Mouse (Mus musculus): ENCODE measurements around the gene Sh3d19. TPM values are rescaled to one million over a fixed set of nuclear protein-coding genes. Genes with fewer than 3 reads are reported as not detected.

Sh3d19 gene
- polyA plus RNA-seq, 1 experiment from 2014 or later = 14.4 TPM

GRCm38 (mm10) chr3:86047686-86048408, 76.9 kb downstream of the Sh3d19 start:
- no peaks in the 10 kb centered on the region for H3K36me3 ChIP-seq (ENCODE audit: control insufficient read depth, insufficient read depth, low read length)
- DNase-seq (no peak), ATAC-seq (ENCODE audit: low FRiP score, low TSS enrichment) (no peak)
- H3K4me1 ChIP-seq (ENCODE audit: control insufficient read depth, insufficient read depth, low read length) = no peaks in the 10 kb centered on the region
- no peak overlapping the region for H3K4me3 ChIP-seq (replicated peaks; ENCODE audit: low read depth, low read length)
- H3K4me2 ChIP-seq (ENCODE audit: low read length) = no peak overlapping the region
- H3K9me3 ChIP-seq (ENCODE audit: control insufficient read depth, low read length) = 0 out of 2 replicates have a peak, but pooled peaks cover 4% of the 10 kb centered on the region
- H3K27ac ChIP-seq (replicated peaks; ENCODE audit: low read depth, low read length) = no peak overlapping the region
- no peak overlapping the region for H3K9ac ChIP-seq (replicated peaks; ENCODE audit: low read length)
- H3K27me3 ChIP-seq (ENCODE audit: control insufficient read depth, insufficient read depth, low read length) = no peaks in the 10 kb centered on the region
- WGBS = 92% methylated on average over 9 of the region's 9 CpGs

DNA sequence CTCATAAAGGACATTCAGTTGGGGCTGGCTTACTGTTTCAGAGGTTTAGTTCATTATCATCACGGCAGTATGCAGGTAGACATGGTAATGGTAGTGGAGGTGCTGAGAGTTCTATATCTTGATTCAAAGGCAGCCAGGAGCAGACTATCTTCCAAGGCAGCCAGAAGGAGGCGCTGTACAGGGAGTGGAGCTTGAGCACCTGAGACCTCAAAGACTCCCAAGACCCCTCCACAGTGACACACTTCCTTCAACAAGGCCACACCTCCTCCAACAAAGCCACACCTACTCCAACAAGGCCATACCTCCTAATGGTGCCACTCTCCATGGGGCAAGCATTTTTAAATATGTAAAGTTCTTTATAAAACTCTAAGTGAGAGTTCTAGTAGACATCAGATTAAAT, 78.1 kb downstream of the Sh3d19 start:
- no peaks in the 10 kb centered on the region for H3K4me1 ChIP-seq (ENCODE audit: control insufficient read depth, insufficient read depth, low read length)
- no peak overlapping the region for H3K4me3 ChIP-seq (replicated peaks; ENCODE audit: low read depth, low read length)
- no peak for ATAC-seq (ENCODE audit: low FRiP score, low TSS enrichment)
- no peak overlapping the region for H3K27ac ChIP-seq (replicated peaks; ENCODE audit: low read depth, low read length)
- no peak overlapping the region for H3K4me2 ChIP-seq (ENCODE audit: low read length)
- H3K27me3 ChIP-seq (ENCODE audit: control insufficient read depth, insufficient read depth, low read length) = no peaks in the 10 kb centered on the region
- H3K36me3 ChIP-seq (ENCODE audit: control insufficient read depth, insufficient read depth, low read length) = no peaks in the 10 kb centered on the region
- WGBS = 86% methylated on average over 2 of the region's 2 CpGs
- H3K9me3 ChIP-seq (ENCODE audit: control insufficient read depth, low read length) = 0 out of 2 replicates have a peak, but pooled peaks cover 4% of the 10 kb centered on the region
- no peak for DNase-seq
- no peak overlapping the region for H3K9ac ChIP-seq (replicated peaks; ENCODE audit: low read length)

DNA sequence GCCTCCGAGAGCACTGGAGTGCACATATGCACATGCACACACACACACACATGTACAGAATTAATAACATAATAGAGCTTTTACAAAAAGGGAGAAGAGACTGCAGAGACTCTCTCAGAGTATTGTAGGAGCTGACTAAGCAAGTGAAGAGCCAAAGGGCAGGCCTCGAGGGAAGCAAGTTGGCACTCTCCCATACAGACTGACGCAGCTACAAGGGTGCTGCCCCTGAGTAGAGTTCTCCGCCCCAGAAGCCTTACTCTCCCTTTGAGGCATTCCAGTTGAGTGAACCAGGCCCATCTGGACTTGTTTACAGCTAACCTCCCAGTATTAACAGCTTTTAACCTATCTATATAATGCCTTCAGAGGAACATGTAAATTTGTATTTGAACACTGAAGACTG, 85.8 kb downstream of the Sh3d19 start:
- Histone ChIP-seq H3K9me3 (ENCODE audit: control insufficient read depth, low read length) (no peaks in the 10 kb centered on the region), H3K36me3 (ENCODE audit: control insufficient read depth, insufficient read depth, low read length) (no peaks in the 10 kb centered on the region), H3K27me3 (ENCODE audit: control insufficient read depth, insufficient read depth, low read length) (no peaks in the 10 kb centered on the region), H3K9ac (replicated peaks; ENCODE audit: low read length) (no peak overlapping the region), H3K4me2 (ENCODE audit: low read length) (no peak overlapping the region), H3K4me1 (ENCODE audit: control insufficient read depth, insufficient read depth, low read length) (no peaks in the 10 kb centered on the region), H3K27ac (replicated peaks; ENCODE audit: low read depth, low read length) (no peak overlapping the region), H3K4me3 (replicated peaks; ENCODE audit: low read depth, low read length) (no peak overlapping the region)
- ATAC-seq (ENCODE audit: low FRiP score, low TSS enrichment) (no peak), DNase-seq (no peak)
- WGBS = 86% methylated on average over 4 of the region's 4 CpGs

DNA sequence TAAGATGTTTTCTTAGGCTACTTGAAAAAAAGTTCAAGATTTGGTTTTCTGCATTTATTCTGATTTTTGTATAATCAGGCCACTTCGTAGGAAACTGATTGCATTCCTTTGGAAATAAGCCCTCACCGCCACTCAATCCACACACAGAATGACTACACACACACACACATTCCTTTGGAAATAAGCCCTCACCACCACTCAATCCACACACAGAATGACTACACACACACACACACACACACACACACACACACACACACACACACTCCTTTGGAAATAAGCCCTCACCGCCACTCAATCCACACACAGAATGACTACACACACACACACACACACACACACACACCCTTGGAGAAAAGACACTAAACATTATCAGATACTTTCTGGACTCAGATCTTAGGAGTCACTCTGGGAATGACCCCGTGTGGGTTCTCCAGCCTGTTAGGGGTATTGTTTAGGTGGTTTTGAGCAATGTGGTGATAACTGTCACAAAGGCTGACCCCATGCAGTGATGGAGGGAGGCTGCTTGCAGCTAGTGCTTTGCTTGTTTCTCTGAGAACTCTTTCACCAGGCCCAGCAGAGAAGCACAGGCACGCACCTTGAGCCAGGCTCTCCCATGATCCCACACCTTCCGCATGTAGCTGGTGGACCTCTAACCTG, 86.7 kb downstream of the Sh3d19 start:
- 73% methylated on average over 6 of the region's 6 CpGs for WGBS
- H3K4me3 ChIP-seq (replicated peaks; ENCODE audit: low read depth, low read length) = no peak overlapping the region
- H3K27me3 ChIP-seq (ENCODE audit: control insufficient read depth, insufficient read depth, low read length) = no peaks in the 10 kb centered on the region
- H3K4me1 ChIP-seq (ENCODE audit: control insufficient read depth, insufficient read depth, low read length) = no peaks in the 10 kb centered on the region
- H3K36me3 ChIP-seq (ENCODE audit: control insufficient read depth, insufficient read depth, low read length) = no peaks in the 10 kb centered on the region
- H3K4me2 ChIP-seq (ENCODE audit: low read length) = no peak overlapping the region
- ATAC-seq (ENCODE audit: low FRiP score, low TSS enrichment) = no peak
- no peak overlapping the region for H3K27ac ChIP-seq (replicated peaks; ENCODE audit: low read depth, low read length)
- DNase-seq = no peak
- H3K9ac ChIP-seq (replicated peaks; ENCODE audit: low read length) = no peak overlapping the region
- no peaks in the 10 kb centered on the region for H3K9me3 ChIP-seq (ENCODE audit: control insufficient read depth, low read length)

DNA sequence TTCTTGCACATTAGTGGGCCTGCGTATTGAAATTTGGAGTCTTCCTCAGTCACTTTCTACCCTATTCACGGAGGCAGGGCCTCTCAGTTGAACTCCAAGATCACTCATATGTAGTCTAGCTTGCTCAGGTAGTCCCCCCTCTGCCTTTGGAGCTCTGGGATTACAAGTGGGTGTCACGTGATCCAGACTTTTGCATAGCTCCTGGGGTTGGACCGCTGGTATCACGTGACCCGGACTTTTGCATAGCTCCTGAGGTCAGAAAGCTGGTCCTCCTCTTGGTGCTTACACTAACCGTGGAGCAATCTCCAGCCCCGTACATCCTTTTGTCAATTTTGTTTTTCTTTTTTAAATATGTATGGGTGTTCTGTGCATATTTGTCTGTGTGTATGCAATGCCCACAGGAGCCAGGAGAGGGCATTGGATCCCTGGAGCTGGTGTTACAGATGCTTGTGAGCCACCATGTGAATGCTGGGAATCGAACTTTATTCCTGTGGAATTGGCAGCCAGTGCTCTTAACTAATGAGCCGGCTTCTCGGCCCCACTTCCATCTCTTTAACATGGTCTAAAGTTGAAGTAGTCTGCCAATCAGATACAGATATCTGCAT, 98.8 kb downstream of the Sh3d19 start:
- no peaks in the 10 kb centered on the region for H3K9me3 ChIP-seq (ENCODE audit: control insufficient read depth, low read length)
- DNase-seq (no peak), ATAC-seq (ENCODE audit: low FRiP score, low TSS enrichment) (no peak)
- no peak overlapping the region for H3K9ac ChIP-seq (replicated peaks; ENCODE audit: low read length)
- no peak overlapping the region for H3K4me3 ChIP-seq (replicated peaks; ENCODE audit: low read depth, low read length)
- H3K36me3 ChIP-seq (ENCODE audit: control insufficient read depth, insufficient read depth, low read length) = no peaks in the 10 kb centered on the region
- no peak overlapping the region for H3K4me2 ChIP-seq (ENCODE audit: low read length)
- H3K4me1 ChIP-seq (ENCODE audit: control insufficient read depth, insufficient read depth, low read length) = no peaks in the 10 kb centered on the region
- H3K27me3 ChIP-seq (ENCODE audit: control insufficient read depth, insufficient read depth, low read length) = no peaks in the 10 kb centered on the region
- no peak overlapping the region for H3K27ac ChIP-seq (replicated peaks; ENCODE audit: low read depth, low read length)
- 90% methylated on average over 11 of the region's 11 CpGs for WGBS

- no peaks in the 10 kb centered on the region for H3K4me1 ChIP-seq (ENCODE audit: control insufficient read depth, insufficient read depth, low read length)
- H3K4me3 ChIP-seq (replicated peaks; ENCODE audit: low read depth, low read length) = no peak overlapping the region
- DNase-seq (no peak), ATAC-seq (ENCODE audit: low FRiP score, low TSS enrichment) (no peak)
- no peaks in the 10 kb centered on the region for H3K9me3 ChIP-seq (ENCODE audit: control insufficient read depth, low read length)
- H3K36me3 ChIP-seq (ENCODE audit: control insufficient read depth, insufficient read depth, low read length) = no peaks in the 10 kb centered on the region
- no peak overlapping the region for H3K27ac ChIP-seq (replicated peaks; ENCODE audit: low read depth, low read length)
- H3K27me3 ChIP-seq (ENCODE audit: control insufficient read depth, insufficient read depth, low read length) = no peaks in the 10 kb centered on the region
- no peak overlapping the region for H3K4me2 ChIP-seq (ENCODE audit: low read length)
- 87% methylated on average over 7 of the region's 7 CpGs for WGBS
- H3K9ac ChIP-seq (replicated peaks; ENCODE audit: low read length) = no peak overlapping the region
Measured at GRCm38 (mm10) chr3:86070799-86071198, 99.9 kb downstream of the Sh3d19 start.

DNA sequence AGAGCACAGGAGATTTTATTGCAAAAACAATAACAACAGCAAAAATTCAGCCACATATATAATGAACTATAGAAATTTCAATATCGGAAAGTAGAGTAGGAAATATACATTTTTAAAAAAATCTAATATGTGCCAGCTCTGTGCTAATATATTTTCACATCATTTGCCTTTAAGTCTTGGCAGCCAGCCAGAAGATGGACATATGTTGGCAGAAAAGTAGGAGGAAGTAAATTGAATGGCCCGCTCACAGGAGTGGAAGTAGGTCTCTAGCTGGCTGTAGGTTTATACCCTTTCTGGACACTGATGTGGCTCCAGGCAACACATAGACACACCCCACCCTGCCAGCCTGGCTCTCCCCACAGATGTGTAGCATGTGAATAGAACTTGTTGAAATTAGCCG, 101.2 kb downstream of the Sh3d19 start:
- ATAC-seq (ENCODE audit: low FRiP score, low TSS enrichment) = no peak
- WGBS = 90% methylated on average over 3 of the region's 3 CpGs
- DNase-seq = no peak
- no peaks in the 10 kb centered on the region for H3K9me3 ChIP-seq (ENCODE audit: control insufficient read depth, low read length)
- H3K4me3 ChIP-seq (replicated peaks; ENCODE audit: low read depth, low read length) = no peak overlapping the region
- no peak overlapping the region for H3K4me2 ChIP-seq (ENCODE audit: low read length)
- H3K36me3 ChIP-seq (ENCODE audit: control insufficient read depth, insufficient read depth, low read length) = no peaks in the 10 kb centered on the region
- no peaks in the 10 kb centered on the region for H3K4me1 ChIP-seq (ENCODE audit: control insufficient read depth, insufficient read depth, low read length)
- H3K9ac ChIP-seq (replicated peaks; ENCODE audit: low read length) = no peak overlapping the region
- no peak overlapping the region for H3K27ac ChIP-seq (replicated peaks; ENCODE audit: low read depth, low read length)
- no peaks in the 10 kb centered on the region for H3K27me3 ChIP-seq (ENCODE audit: control insufficient read depth, insufficient read depth, low read length)

GRCm38 (mm10) chr3:86072889-86073288, 102.0 kb downstream of the Sh3d19 start:
- DNase-seq = no peak
- H3K27me3 ChIP-seq (ENCODE audit: control insufficient read depth, insufficient read depth, low read length) = no peaks in the 10 kb centered on the region

DNA sequence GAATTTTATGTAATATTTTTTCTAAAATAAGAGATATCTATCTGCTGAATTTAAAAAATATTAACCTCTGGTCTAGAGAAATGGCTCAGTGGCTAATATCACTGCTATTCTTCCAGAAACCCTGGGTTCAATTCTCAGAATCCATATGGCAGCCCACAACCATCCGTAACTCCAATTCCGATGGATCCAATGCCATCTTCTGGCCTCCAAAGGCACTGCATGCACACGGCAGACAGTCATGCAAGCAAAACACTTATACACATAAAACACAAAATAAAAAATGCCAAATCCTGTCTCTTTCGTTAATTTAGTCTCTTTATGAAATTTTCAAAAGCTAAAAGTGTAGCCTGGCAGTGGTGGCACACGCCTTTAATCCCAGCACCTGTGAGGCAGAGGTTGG, 104.7 kb downstream of the Sh3d19 start:
- no peaks in the 10 kb centered on the region for H3K36me3 ChIP-seq (ENCODE audit: control insufficient read depth, insufficient read depth, low read length)
- ATAC-seq (ENCODE audit: low FRiP score, low TSS enrichment) (no peak), DNase-seq (no peak)
- no peaks in the 10 kb centered on the region for H3K27me3 ChIP-seq (ENCODE audit: control insufficient read depth, insufficient read depth, low read length)
- H3K4me1 ChIP-seq (ENCODE audit: control insufficient read depth, insufficient read depth, low read length) = no peaks in the 10 kb centered on the region
- H3K9ac ChIP-seq (replicated peaks; ENCODE audit: low read length) = no peak overlapping the region
- H3K9me3 ChIP-seq (ENCODE audit: control insufficient read depth, low read length) = no peaks in the 10 kb centered on the region
- WGBS = 94% methylated on average over 5 of the region's 5 CpGs
- H3K27ac ChIP-seq (replicated peaks; ENCODE audit: low read depth, low read length) = no peak overlapping the region
- no peak overlapping the region for H3K4me2 ChIP-seq (ENCODE audit: low read length)
- H3K4me3 ChIP-seq (replicated peaks; ENCODE audit: low read depth, low read length) = no peak overlapping the region

More at GRCm38 (mm10) chr3:86072889-86073288, 102.0 kb downstream of the Sh3d19 start:
- no peak overlapping the region for H3K4me3 ChIP-seq (replicated peaks; ENCODE audit: low read depth, low read length)
- H3K4me2 ChIP-seq (ENCODE audit: low read length) = no peak overlapping the region
- H3K9me3 ChIP-seq (ENCODE audit: control insufficient read depth, low read length) = no peaks in the 10 kb centered on the region
- ATAC-seq (ENCODE audit: low FRiP score, low TSS enrichment) = no peak
- no peak overlapping the region for H3K27ac ChIP-seq (replicated peaks; ENCODE audit: low read depth, low read length)
- WGBS = 84% methylated on average over 5 of the region's 5 CpGs
- no peaks in the 10 kb centered on the region for H3K4me1 ChIP-seq (ENCODE audit: control insufficient read depth, insufficient read depth, low read length)
- H3K9ac ChIP-seq (replicated peaks; ENCODE audit: low read length) = no peak overlapping the region
- H3K36me3 ChIP-seq (ENCODE audit: control insufficient read depth, insufficient read depth, low read length) = no peaks in the 10 kb centered on the region

Measured in midbrain, embryonic 14.5 days (tissue).